Mouse (Mus musculus) CH12.LX (cell line): ENCODE results near the gene Neb. TPM values are rescaled to one million over a fixed set of nuclear protein-coding genes. Genes with fewer than 3 reads are reported as not detected.

Experiments
- DNase-seq: peaks from one replicate; pipeline ENCODE4 v3.0.0-alpha.2; 2013; ENCODE audit errors: extremely low read depth
- H3K27ac ChIP-seq: 2 replicates; pipeline ENCODE4 v1.5.1; 2012; ENCODE audit warnings: low read depth, mild to moderate bottlenecking, control low read depth, moderate library complexity; ENCODE audit not compliant: insufficient read depth
- H3K27me3 ChIP-seq: replicated peaks from 2 replicates; pipeline ENCODE3; 2012; ENCODE audit warnings: inconsistent platforms
- H3K36me3 ChIP-seq, 2 experiments: replicated peaks in 1 of 2; 2 replicates each; pipeline versions ENCODE3 to v1.6.1; 2012; ENCODE audit warnings: inconsistent platforms in 1 of 2, low read length in 1 of 2, mild to moderate bottlenecking in 1 of 2, mixed read lengths in 1 of 2, moderate library complexity in 1 of 2; ENCODE audit not compliant: control insufficient read depth in 1 of 2, insufficient read depth in 1 of 2
- H3K4me1 ChIP-seq, 2 experiments: 2 replicates each; pipeline ENCODE4 v1.6.1; 2012; ENCODE audit warnings: inconsistent platforms in 1 of 2, moderate library complexity in 1 of 2; ENCODE audit not compliant: insufficient read depth in 2 of 2, control insufficient read depth in 1 of 2
- H3K4me2 ChIP-seq: 2 replicates; pipeline ENCODE4 v1.6.1; 2012; ENCODE audit warnings: low read depth, mild to moderate bottlenecking, control low read depth; ENCODE audit not compliant: poor library complexity, insufficient read depth, severe bottlenecking
- H3K4me3 ChIP-seq, 3 experiments: fragments of 150-350 bp in 1 of 3; sonication (generic) in 1 of 3; replicated peaks in 1 of 3; 2 replicates each; pipeline versions ENCODE3 to v1.5.1; 2011 to 2012; ENCODE audit warnings: low read depth in 2 of 3, low read length in 2 of 3, mild to moderate bottlenecking in 2 of 3, moderate library complexity in 2 of 3, control low read depth in 1 of 3, improper control_type of control experiment in 1 of 3, inconsistent platforms in 1 of 3, mixed read lengths in 1 of 3; ENCODE audit not compliant: poor library complexity in 1 of 3
- H3K79me2 ChIP-seq: replicated peaks from 2 replicates; pipeline ENCODE4 v1.6.1; 2012; ENCODE audit warnings: mild to moderate bottlenecking, moderate library complexity; ENCODE audit not compliant: control insufficient read depth, poor library complexity, insufficient read depth, severe bottlenecking; ENCODE audit errors: extremely low read depth
- H3K9ac ChIP-seq: 2 replicates; pipeline ENCODE4 v1.6.1; 2012; ENCODE audit warnings: low read depth, mild to moderate bottlenecking, control low read depth, moderate library complexity; ENCODE audit not compliant: insufficient read depth
- H3K9me3 ChIP-seq: replicated peaks from 2 replicates; pipeline ENCODE3; 2012; ENCODE audit warnings: low read length, inconsistent platforms, mixed read lengths
- CHD2 ChIP-seq: IDR thresholded peaks from 2 replicates; pipeline ENCODE4 v1.6.1; 2011; ENCODE audit warnings: low read length, improper control_type of control experiment
- CTCF ChIP-seq, 2 experiments: IDR thresholded peaks in 1 of 2; conservative IDR thresholded peaks in 1 of 2; 2 replicates each; pipeline ENCODE4 v1.5.1; 2011 to 2012; ENCODE audit warnings: low read depth in 2 of 2, low read length in 2 of 2, improper control_type of control experiment in 1 of 2, inconsistent platforms in 1 of 2, mild to moderate bottlenecking in 1 of 2, moderate library complexity in 1 of 2
- E2F4 ChIP-seq: IDR thresholded peaks from 2 replicates; pipeline ENCODE4 v1.6.1; 2011; ENCODE audit warnings: low read depth, low read length, improper control_type of control experiment; ENCODE audit not compliant: insufficient replicate concordance
- GABPA ChIP-seq: IDR thresholded peaks from 2 replicates; pipeline ENCODE4 v1.6.1; 2012; ENCODE audit warnings: low read depth, low read length, improper control_type of control experiment, inconsistent platforms; ENCODE audit not compliant: insufficient replicate concordance
- HCFC1 ChIP-seq: IDR thresholded peaks from 2 replicates; pipeline ENCODE4 v1.6.1; 2012; ENCODE audit warnings: low read depth, mild to moderate bottlenecking, inconsistent platforms, low read length, improper control_type of control experiment
- IRF4 ChIP-seq: IDR thresholded peaks from 2 replicates; pipeline ENCODE4 v1.6.1; 2014; ENCODE audit warnings: low read depth, mild to moderate bottlenecking, inconsistent platforms, low read length, improper control_type of control experiment
- KAT2A ChIP-seq: IDR thresholded peaks from 2 replicates; pipeline ENCODE4 v1.6.1; 2012; ENCODE audit warnings: low read length, improper control_type of control experiment, inconsistent platforms; ENCODE audit not compliant: insufficient replicate concordance
- MAZ ChIP-seq: IDR thresholded peaks from 2 replicates; pipeline ENCODE4 v1.6.1; 2012; ENCODE audit warnings: low read depth, mild to moderate bottlenecking, inconsistent platforms, low read length, improper control_type of control experiment, moderate library complexity
- MEF2A ChIP-seq: IDR thresholded peaks from 2 replicates; pipeline ENCODE4 v1.6.1; 2014; ENCODE audit warnings: low read depth, mild to moderate bottlenecking, inconsistent platforms, low read length, improper control_type of control experiment, borderline replicate concordance
- MYC ChIP-seq: IDR thresholded peaks from 2 replicates; pipeline ENCODE4 v1.6.1; 2011; ENCODE audit warnings: low read depth, mild to moderate bottlenecking, improper control_type of control experiment, low read length
- NELFE ChIP-seq: IDR thresholded peaks from 2 replicates; pipeline ENCODE4 v1.6.1; 2011; ENCODE audit warnings: low read depth, low read length, improper control_type of control experiment
- RAD21 ChIP-seq: IDR thresholded peaks from 2 replicates; pipeline ENCODE4 v1.6.1; 2011; ENCODE audit warnings: low read depth, mild to moderate bottlenecking, low read length, improper control_type of control experiment, moderate library complexity
- RCOR1 ChIP-seq: conservative IDR thresholded peaks from 2 replicates; pipeline ENCODE4 v1.6.1; 2012; ENCODE audit warnings: low read depth, mild to moderate bottlenecking, inconsistent platforms, low read length, improper control_type of control experiment
- SMC3 ChIP-seq: IDR thresholded peaks from 2 replicates; pipeline ENCODE4 v1.6.1; 2011; ENCODE audit warnings: low read depth, low read length, improper control_type of control experiment
- TBP ChIP-seq: conservative IDR thresholded peaks from 2 replicates; pipeline ENCODE4 v1.6.1; 2011; ENCODE audit warnings: low read depth, low read length, improper control_type of control experiment
- UBTF ChIP-seq: IDR thresholded peaks from 2 replicates; pipeline ENCODE4 v1.6.1; 2012; ENCODE audit warnings: low read depth, mild to moderate bottlenecking, inconsistent platforms, low read length, improper control_type of control experiment, moderate library complexity
- USF1 ChIP-seq: IDR thresholded peaks from 2 replicates; pipeline ENCODE4 v1.6.1; 2014; ENCODE audit warnings: low read depth, mild to moderate bottlenecking, inconsistent platforms, low read length, improper control_type of control experiment
- USF2 ChIP-seq: conservative IDR thresholded peaks from 2 replicates; pipeline ENCODE4 v1.6.1; 2011; ENCODE audit warnings: low read depth, low read length, improper control_type of control experiment
- ZC3H11A ChIP-seq: IDR thresholded peaks from 2 replicates; pipeline ENCODE4 v1.6.1; 2012; ENCODE audit warnings: low read depth, mild to moderate bottlenecking, inconsistent platforms, low read length, improper control_type of control experiment
- ZKSCAN1 ChIP-seq: IDR thresholded peaks from 2 replicates; pipeline ENCODE4 v1.6.1; 2012; ENCODE audit warnings: low read depth, inconsistent platforms, low read length, improper control_type of control experiment, borderline replicate concordance
- ZNF384 ChIP-seq: IDR thresholded peaks from 2 replicates; pipeline ENCODE4 v1.6.1; 2012; ENCODE audit warnings: low read depth, low read length, improper control_type of control experiment, inconsistent platforms
- dilution Hi-C: fragments of 300-500 bp; cut with MboI; formaldehyde crosslinking; loops from 2 replicates; pipeline ENCODE4 v1.14.3; 2020; ENCODE audit warnings: low sequenced_read_pairs; ENCODE audit not compliant: extremely low pct_unique_long_range_greater_than_20kb, extremely low pct_ligation_motif_present
- in situ Hi-C: fragments of 300-500 bp; cut with MboI; formaldehyde crosslinking; loops from 3 replicates; pipeline ENCODE4 v1.14.3; 2019; ENCODE audit warnings: low sequenced_read_pairs, low pct_ligation_motif_present, low pct_unique_long_range_greater_than_20kb, mixed read lengths
- polyA plus RNA-seq: library from polyadenylated mRNA; unstranded; fragments of >175 nt; gene quantifications from 2 replicates; pipeline ENCODE4 v1.2.1, GENCODE M21; 2012; ENCODE audit warnings: low read depth; ENCODE audit not compliant: insufficient read length
- total RNA-seq, 2 experiments: library from RNA; depleted of rRNA; stranded (reverse); fragments of 300-350 nt in 1 of 2; fragments of >200 nt in 1 of 2; gene quantifications; 2 replicates each; pipeline ENCODE4 v1.2.3; 2012 to 2014

Neb gene
- total and polyA plus RNA-seq, 3 experiments, result 1.5 to 1.8 (median 1.7) TPM

DNA sequence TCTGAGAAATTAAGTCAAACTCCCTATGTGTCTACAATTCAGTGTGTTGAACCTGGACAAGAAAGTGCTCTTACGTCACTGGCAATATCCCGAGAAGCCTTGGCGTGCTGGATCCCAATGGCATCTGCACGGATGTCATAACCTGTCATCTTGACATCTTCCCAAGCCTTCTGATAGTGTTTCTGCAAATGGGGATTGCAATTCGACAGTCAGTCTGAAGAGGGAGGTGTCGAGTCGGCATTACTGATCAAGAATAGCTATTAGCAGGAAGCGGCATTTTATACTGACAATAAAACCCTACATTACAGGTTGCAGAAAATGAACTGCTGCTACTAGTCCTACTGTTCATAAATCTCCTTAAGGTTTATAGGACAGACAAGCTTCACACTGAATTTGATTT lies 158.2 kb downstream of the Neb start:
- no peak overlapping the region for H3K4me2 ChIP-seq
- H3K9me3 ChIP-seq, result no peaks in the 10 kb centered on the region
- peak; percentile 58 for DNase-seq
- dilution Hi-C loops, result no loop called here
- no peak overlapping the region for H3K9ac ChIP-seq
- in situ Hi-C loops, result no loop called here
- H3K27ac ChIP-seq, result no peak overlapping the region
- TF ChIP-seq MEF2A, result no peak
- TF ChIP-seq TBP, result no peak
- no peak for TF ChIP-seq GABPA
- TF ChIP-seq SMC3, result peak; percentile 57
- no peak for TF ChIP-seq ZNF384
- TF ChIP-seq HCFC1, result no peak
- TF ChIP-seq USF1, result no peak
- peak; percentile 63 for TF ChIP-seq RAD21
- no peak for TF ChIP-seq UBTF
- TF ChIP-seq MAZ, result no peak
- peak; percentile 67 to 84 for TF ChIP-seq CTCF (conservative IDR thresholded peaks at IDR 0.05 in 1 of 2, IDR thresholded peaks at IDR 0.05 in 1 of 2; ENCODE audit: low read depth in 2 of 2, low read length in 2 of 2)
- no peak for TF ChIP-seq E2F4
- no peak for TF ChIP-seq MYC
- peaks cover 0 to 3% of the 10 kb centered on the region in 2 experiments; a peak in 1 of 4 replicates for H3K4me1 ChIP-seq
- H3K36me3 ChIP-seq, result no peaks in the 10 kb centered on the region
- no peaks in the 10 kb centered on the region for H3K27me3 ChIP-seq
- H3K4me3 ChIP-seq, result no peak overlapping the region
- no peaks in the 10 kb centered on the region for H3K79me2 ChIP-seq

GRCm38 (mm10) chr2:52215945-52216344 lies 162.3 kb downstream of the Neb start:
- no peaks in the 10 kb centered on the region for H3K36me3 ChIP-seq
- dilution Hi-C loops (no loop called here), in situ Hi-C loops (no loop called here)
- H3K27ac ChIP-seq, result no peak overlapping the region
- H3K4me3 ChIP-seq, result no peak overlapping the region
- H3K4me2 ChIP-seq, result no peak overlapping the region
- H3K4me1 ChIP-seq, result peaks cover 0 to 3% of the 10 kb centered on the region in 2 experiments; a peak in 1 of 4 replicates
- H3K27me3 ChIP-seq, result no peaks in the 10 kb centered on the region
- no peak for TF ChIP-seq RCOR1
- TF ChIP-seq CTCF (conservative IDR thresholded peaks at IDR 0.05 in 1 of 2, IDR thresholded peaks at IDR 0.05 in 1 of 2; ENCODE audit: low read depth in 2 of 2, low read length in 2 of 2), result no peak
- TF ChIP-seq E2F4, result no peak
- no peak for TF ChIP-seq ZC3H11A
- TF ChIP-seq ZNF384, result no peak
- TF ChIP-seq USF2, result no peak
- TF ChIP-seq CHD2, result no peak
- no peak for TF ChIP-seq UBTF
- TF ChIP-seq MYC, result no peak
- no peak for TF ChIP-seq ZKSCAN1
- TF ChIP-seq NELFE, result no peak
- TF ChIP-seq KAT2A, result no peak
- no peak for TF ChIP-seq IRF4
- no peaks in the 10 kb centered on the region for H3K79me2 ChIP-seq
- no peaks in the 10 kb centered on the region for H3K9me3 ChIP-seq
- DNase-seq, result no peak
- no peak overlapping the region for H3K9ac ChIP-seq
